ENCODE assay signal across 27 mouse cellular contexts in genomic region chr14:72649268-72649667, GRCm38 (mm10).
DNase-seq lines count a peak whose midpoint lies in the region; ATAC-seq and TF ChIP-seq lines count a peak whose summit lies in the region.
"Had no signal": no experiment of that assay in that cellular context is flagged by ENCODE, and none has a peak within 500 bp of the region (broad histone marks: within the 10 kb centered on the region; RNA-seq: fewer than 3 reads in every experiment).

No protein-coding gene starts in this region.

- peak; percentile 61; the same call in 1 of the 2 replicates for ATAC-seq in liver, embryonic 12.5 days
- no peak for ATAC-seq in liver, embryonic 11.5 days (replicated peaks; ENCODE audit: low FRiP score)
- ATAC-seq in liver, postnatal 0 days = no peak
- ATAC-seq in megakaryocyte-erythroid progenitor cell, adult 5-6 weeks (replicated peaks; ENCODE audit: low FRiP score, low TSS enrichment, poor library complexity, severe bottlenecking) = peak; percentile 87
- ATAC-seq in heart, embryonic 12.5 days (ENCODE audit: insufficient number of reproducible peaks, low FRiP score) = no peak
- ATAC-seq: CD4-positive, CD25-positive, alpha-beta regulatory T cell, adult 4 months; forebrain, embryonic 14.5 days had no signal

- TF ChIP-seq POLR2A in MEL (IDR thresholded peaks at IDR 0.05; ENCODE audit: control insufficient read depth in 1 of 2, insufficient read depth in 1 of 2, low read depth in 1 of 2, low read length in 2 of 2, poor library complexity in 1 of 2) = no peak

- no peak overlapping the region for H3K27ac ChIP-seq in liver, embryonic 12.5 days
- H3K27ac ChIP-seq in liver, embryonic 11.5 days (ENCODE audit: low read depth, low read length) = no peak overlapping the region
- H3K27ac ChIP-seq in MEL (ENCODE audit: control insufficient read depth, low read depth, low read length) = no peak overlapping the region
- H3K27ac ChIP-seq in liver, postnatal 0 days (ENCODE audit: low read depth) = no peak overlapping the region
- H3K27ac ChIP-seq in heart, embryonic 12.5 days (ENCODE audit: poor library complexity, severe bottlenecking) = no peak overlapping the region
- H3K27ac ChIP-seq: embryonic facial prominence, embryonic 13.5 days; embryonic facial prominence, embryonic 15.5 days; forebrain, embryonic 10.5 days; forebrain, embryonic 12.5 days had no signal

- peak; percentile 57 to 82 for TF ChIP-seq EP300 in MEL (IDR thresholded peaks at IDR 0.05; ENCODE audit: low read depth in 1 of 2, low read length in 2 of 2)
- TF ChIP-seq EP300 in liver, postnatal 0 days (IDR thresholded peaks at IDR 0.05; ENCODE audit: low read depth) = peak; percentile 48

- 0 out of 2 replicates have a peak, but pooled peaks cover 3% of the 10 kb centered on the region for H3K36me3 ChIP-seq in liver, embryonic 12.5 days
- no peaks in the 10 kb centered on the region; the same call in 1 of the 2 replicates for H3K36me3 ChIP-seq in liver, embryonic 11.5 days (ENCODE audit: control insufficient read depth, insufficient read depth, low read length)
- H3K36me3 ChIP-seq in MEL (ENCODE audit: control insufficient read depth in 1 of 2, insufficient read depth in 2 of 2, low read length in 2 of 2) = no peaks in the 10 kb centered on the region
- peaks cover 11% of the 10 kb centered on the region for H3K36me3 ChIP-seq in liver, postnatal 0 days (replicated peaks; ENCODE audit: insufficient read depth, low read length)
- H3K36me3 ChIP-seq in heart, embryonic 12.5 days = peaks cover 5% of the 10 kb centered on the region
- H3K36me3 ChIP-seq: embryonic facial prominence, embryonic 13.5 days; embryonic facial prominence, embryonic 15.5 days; forebrain, embryonic 10.5 days; forebrain, embryonic 12.5 days; G1E had no signal

- TF ChIP-seq RAD21 in MEL (IDR thresholded peaks at IDR 0.05; ENCODE audit: low read depth, low read length) = no peak

- no peaks in the 10 kb centered on the region for H3K4me1 ChIP-seq in liver, embryonic 12.5 days
- H3K4me1 ChIP-seq in liver, embryonic 11.5 days (replicated peaks; ENCODE audit: control insufficient read depth, insufficient read depth, low read length) = no peaks in the 10 kb centered on the region
- peaks cover 0 to 3% of the 10 kb centered on the region in 2 experiments; a peak in 2 of 4 replicates for H3K4me1 ChIP-seq in MEL (ENCODE audit: control insufficient read depth in 1 of 2, insufficient read depth in 2 of 2, low read length in 2 of 2)
- no peaks in the 10 kb centered on the region for H3K4me1 ChIP-seq in liver, postnatal 0 days (ENCODE audit: insufficient read depth)
- H3K4me1 ChIP-seq in heart, embryonic 12.5 days (replicated peaks) = no peaks in the 10 kb centered on the region
- H3K4me1 ChIP-seq: embryonic facial prominence, embryonic 13.5 days; embryonic facial prominence, embryonic 15.5 days; forebrain, embryonic 10.5 days; forebrain, embryonic 12.5 days had no signal

- no peak overlapping the region for H3K4me3 ChIP-seq in liver, embryonic 12.5 days
- no peak overlapping the region for H3K4me3 ChIP-seq in liver, embryonic 11.5 days (ENCODE audit: low read depth, low read length)
- H3K4me3 ChIP-seq in MEL (ENCODE audit: control insufficient read depth in 1 of 2, insufficient read depth in 1 of 2, low read depth in 2 of 2, low read length in 2 of 2) = no peak overlapping the region
- no peak overlapping the region for H3K4me3 ChIP-seq in liver, postnatal 0 days (ENCODE audit: low read depth, low read length)
- no peak overlapping the region for H3K4me3 ChIP-seq in heart, embryonic 12.5 days
- H3K4me3 ChIP-seq: embryonic facial prominence, embryonic 13.5 days; embryonic facial prominence, embryonic 15.5 days; erythroblast, embryonic 14.5 days; forebrain, embryonic 10.5 days; forebrain, embryonic 12.5 days had no signal

- no peak for TF ChIP-seq CTCF in MEL (IDR thresholded peaks at IDR 0.05 in 2 of 3, conservative IDR thresholded peaks at IDR 0.05 in 1 of 3; ENCODE audit: control insufficient read depth in 1 of 3, insufficient read depth in 1 of 3, low read depth in 2 of 3, low read length in 3 of 3, poor library complexity in 1 of 3, severe bottlenecking in 1 of 3)
- TF ChIP-seq CTCF in liver, postnatal 0 days (IDR thresholded peaks at IDR 0.05; ENCODE audit: low read depth) = no peak

- no peak overlapping the region for H3K9ac ChIP-seq in liver, embryonic 12.5 days
- H3K9ac ChIP-seq in liver, embryonic 11.5 days (ENCODE audit: low read depth, low read length) = no peak overlapping the region
- no peak overlapping the region for H3K9ac ChIP-seq in MEL (ENCODE audit: control insufficient read depth, low read depth, low read length, poor library complexity, severe bottlenecking)
- H3K9ac ChIP-seq in liver, postnatal 0 days (replicated peaks) = no peak overlapping the region
- no peak overlapping the region for H3K9ac ChIP-seq in heart, embryonic 12.5 days
- H3K9ac ChIP-seq: embryonic facial prominence, embryonic 13.5 days; embryonic facial prominence, embryonic 15.5 days; forebrain, embryonic 12.5 days had no signal

- no peaks in the 10 kb centered on the region for H3K79me2 ChIP-seq in MEL (ENCODE audit: control insufficient read depth, insufficient read depth, low read length, poor library complexity)

- no peak for DNase-seq in liver, embryonic 11.5 days (ENCODE audit: low spot score)
- DNase-seq in MEL (ENCODE audit: low read depth, low spot score) = peak; percentile 32
- no peak for DNase-seq in liver, postnatal 0 days
- DNase-seq in neural tube, embryonic 10.5 days (ENCODE audit: extremely low spot score, low spot score) = no peak
- DNase-seq: adrenal gland, adult 2 months; adrenal gland, postnatal 10 days; adrenal gland, postnatal 25 days; B cell, adult 2 months; cerebellum, adult 11 months; cerebellum, adult 18-20 months; cerebellum, adult 8-10 months; cerebellum, adult 9-11 months; cerebellum, postnatal 14 days; cerebellum, postnatal 36 days; embryo, embryonic 11 days had no signal

- no peaks in the 10 kb centered on the region for H3K9me3 ChIP-seq in liver, embryonic 12.5 days (replicated peaks)
- no peaks in the 10 kb centered on the region for H3K9me3 ChIP-seq in liver, embryonic 11.5 days (ENCODE audit: control insufficient read depth, low read length)
- no peaks in the 10 kb centered on the region for H3K9me3 ChIP-seq in MEL (replicated peaks; ENCODE audit: insufficient read depth, low read length)
- no peaks in the 10 kb centered on the region for H3K9me3 ChIP-seq in liver, postnatal 0 days (ENCODE audit: low read length)
- no peaks in the 10 kb centered on the region for H3K9me3 ChIP-seq in heart, embryonic 12.5 days (replicated peaks)
- H3K9me3 ChIP-seq: embryonic facial prominence, embryonic 13.5 days; embryonic facial prominence, embryonic 15.5 days; forebrain, embryonic 10.5 days; forebrain, embryonic 12.5 days; G1E had no signal

- no peak overlapping the region for H3K4me2 ChIP-seq in liver, embryonic 12.5 days
- no peak overlapping the region for H3K4me2 ChIP-seq in liver, embryonic 11.5 days
- H3K4me2 ChIP-seq in liver, postnatal 0 days (ENCODE audit: low read depth, low read length) = no peak overlapping the region
- no peak overlapping the region for H3K4me2 ChIP-seq in heart, embryonic 12.5 days
- H3K4me2 ChIP-seq: embryonic facial prominence, embryonic 13.5 days; embryonic facial prominence, embryonic 15.5 days; forebrain, embryonic 12.5 days had no signal

- no peaks in the 10 kb centered on the region for H3K27me3 ChIP-seq in liver, embryonic 12.5 days (replicated peaks)
- H3K27me3 ChIP-seq in liver, embryonic 11.5 days (replicated peaks; ENCODE audit: control insufficient read depth, insufficient read depth, low read length) = no peaks in the 10 kb centered on the region
- no peaks in the 10 kb centered on the region for H3K27me3 ChIP-seq in MEL (ENCODE audit: control insufficient read depth in 1 of 2, insufficient read depth in 2 of 2, low read length in 2 of 2)
- H3K27me3 ChIP-seq in liver, postnatal 0 days (ENCODE audit: insufficient read depth, low read length) = no peaks in the 10 kb centered on the region
- no peaks in the 10 kb centered on the region for H3K27me3 ChIP-seq in heart, embryonic 12.5 days (replicated peaks)
- H3K27me3 ChIP-seq: CH12.LX; embryonic facial prominence, embryonic 13.5 days; embryonic facial prominence, embryonic 15.5 days; forebrain, embryonic 12.5 days had no signal

TF ChIP-seq in MEL, 35 proteins besides CTCF, POLR2A, EP300 and RAD21:
- TF ChIP-seq TCF12 (IDR thresholded peaks at IDR 0.05; ENCODE audit: low read depth, low read length) = peak; percentile 78
- TF ChIP-seq USF1 (IDR thresholded peaks at IDR 0.05; ENCODE audit: low read depth, low read length) = no peak
- peak; percentile 68; the same call in 1 of the 2 replicates for TF ChIP-seq RCOR1 (IDR thresholded peaks at IDR 0.05; ENCODE audit: low read depth, low read length)
- TF ChIP-seq TAL1 (IDR thresholded peaks at IDR 0.05; ENCODE audit: low read length) = peak; percentile 37
- peak; percentile 55; the same call in 1 of the 2 replicates for TF ChIP-seq GATA1 (IDR thresholded peaks at IDR 0.05; ENCODE audit: low read depth, low read length)
- no peak for TF ChIP-seq MEF2A (IDR thresholded peaks at IDR 0.05; ENCODE audit: extremely low read depth, insufficient replicate concordance, low read depth, low read length, poor library complexity, severe bottlenecking)

Comparison
In these comparisons a context has a peak if more than half of its experiments do, and no peak if none do; other contexts are left out.
1. ATAC-seq: peak in liver, embryonic 12.5 days (single experiment) and megakaryocyte-erythroid progenitor cell, adult 5-6 weeks (single experiment); none in liver, embryonic 11.5 days (single experiment), liver, postnatal 0 days (single experiment) and heart, embryonic 12.5 days (single experiment).